Mouse (Mus musculus) MEL (cell line): ENCODE results near the gene Cpne9. TPM values are rescaled to one million over a fixed set of nuclear protein-coding genes. Genes with fewer than 3 reads are reported as not detected.

Source experiments
- DNase-seq: peaks from one replicate; pipeline ENCODE4 v3.0.0; 2011; ENCODE audit warnings: low read depth, low spot score
- H3K27ac ChIP-seq: 2 replicates; pipeline ENCODE4 v1.5.1; 2012; ENCODE audit warnings: low read depth, mild to moderate bottlenecking, control low read depth, low read length, moderate library complexity; ENCODE audit not compliant: control insufficient read depth
- H3K27me3 ChIP-seq, 2 experiments: fragments of 150-350 bp in 1 of 2; sonication (generic) in 1 of 2; 2 replicates each; pipeline ENCODE4 v1.6.1; 2012; ENCODE audit warnings: low read length in 2 of 2, mild to moderate bottlenecking in 2 of 2, improper control_type of control experiment in 1 of 2, moderate library complexity in 1 of 2; ENCODE audit not compliant: insufficient read depth in 2 of 2, control insufficient read depth in 1 of 2
- H3K36me3 ChIP-seq, 2 experiments: 2 replicates each; pipeline ENCODE4 v1.6.1; 2012 to 2014; ENCODE audit warnings: low read length in 2 of 2, improper control_type of control experiment in 1 of 2, inconsistent platforms in 1 of 2, mild to moderate bottlenecking in 1 of 2; ENCODE audit not compliant: insufficient read depth in 2 of 2, control insufficient read depth in 1 of 2
- H3K4me1 ChIP-seq, 2 experiments: fragments of 150-350 bp in 1 of 2; sonication (generic) in 1 of 2; 2 replicates each; pipeline ENCODE4 v1.6.1; 2012; ENCODE audit warnings: low read length in 2 of 2, improper control_type of control experiment in 1 of 2, mild to moderate bottlenecking in 1 of 2; ENCODE audit not compliant: insufficient read depth in 2 of 2, control insufficient read depth in 1 of 2
- H3K4me3 ChIP-seq, 2 experiments: fragments of 150-350 bp in 1 of 2; sonication (generic) in 1 of 2; 2 replicates each; pipeline ENCODE4 v1.5.1; 2012; ENCODE audit warnings: low read depth in 2 of 2, low read length in 2 of 2, mild to moderate bottlenecking in 2 of 2, moderate library complexity in 2 of 2, control low read depth in 1 of 2, improper control_type of control experiment in 1 of 2; ENCODE audit not compliant: control insufficient read depth in 1 of 2, insufficient read depth in 1 of 2
- H3K79me2 ChIP-seq: 2 replicates; pipeline ENCODE4 v1.6.1; 2012; ENCODE audit warnings: mild to moderate bottlenecking, low read length, moderate library complexity; ENCODE audit not compliant: control insufficient read depth, poor library complexity, insufficient read depth
- H3K9ac ChIP-seq: 2 replicates; pipeline ENCODE4 v1.6.1; 2012; ENCODE audit warnings: low read depth, mild to moderate bottlenecking, control low read depth, low read length, moderate library complexity; ENCODE audit not compliant: control insufficient read depth, poor library complexity, severe bottlenecking
- H3K9me3 ChIP-seq: fragments of 150-350 bp; sonication (generic); replicated peaks from 2 replicates; pipeline ENCODE4 v1.6.1; 2012; ENCODE audit warnings: mild to moderate bottlenecking, low read length, improper control_type of control experiment, moderate library complexity; ENCODE audit not compliant: insufficient read depth
- ETS1 ChIP-seq: IDR thresholded peaks from 2 replicates; pipeline ENCODE4 v1.6.1; 2012; ENCODE audit warnings: low read depth, mild to moderate bottlenecking, inconsistent platforms, low read length, improper control_type of control experiment, moderate library complexity
- MAFK ChIP-seq: IDR thresholded peaks from 2 replicates; pipeline ENCODE4 v1.6.1; 2011; ENCODE audit warnings: low read depth, mild to moderate bottlenecking, low read length, improper control_type of control experiment, borderline replicate concordance
- MAZ ChIP-seq: IDR thresholded peaks from 2 replicates; pipeline ENCODE4 v1.6.1; 2012; ENCODE audit warnings: low read depth, mild to moderate bottlenecking, inconsistent platforms, low read length, improper control_type of control experiment
- NRF1 ChIP-seq: IDR thresholded peaks from 2 replicates; pipeline ENCODE4 v1.6.1; 2014; ENCODE audit warnings: low read depth, mild to moderate bottlenecking, inconsistent platforms, low read length, improper control_type of control experiment, moderate library complexity; ENCODE audit not compliant: poor library complexity, insufficient read depth, severe bottlenecking
- POLR2A ChIP-seq, 2 experiments: IDR thresholded peaks; 2 replicates each; pipeline ENCODE4 v1.6.1; 2011 to 2012; ENCODE audit warnings: low read length in 2 of 2, mild to moderate bottlenecking in 2 of 2, control low read depth in 1 of 2, improper control_type of control experiment in 1 of 2, low read depth in 1 of 2, moderate library complexity in 1 of 2; ENCODE audit not compliant: control insufficient read depth in 1 of 2, insufficient read depth in 1 of 2, poor library complexity in 1 of 2
- POLR2AphosphoS5 ChIP-seq: IDR thresholded peaks from 2 replicates; pipeline ENCODE4 v1.6.1; 2012; ENCODE audit warnings: low read depth, borderline replicate concordance, mild to moderate bottlenecking, inconsistent platforms, low read length, moderate library complexity, mixed read lengths
- SIN3A ChIP-seq: IDR thresholded peaks from 2 replicates; pipeline ENCODE4 v1.6.1; 2012; ENCODE audit warnings: low read length, improper control_type of control experiment, inconsistent platforms
- SMC3 ChIP-seq: IDR thresholded peaks from 2 replicates; pipeline ENCODE4 v1.6.1; 2011; ENCODE audit warnings: low read depth, low read length, improper control_type of control experiment
- TBP ChIP-seq: IDR thresholded peaks from 2 replicates; pipeline ENCODE4 v1.8.0; 2011; ENCODE audit warnings: low read depth, low read length, improper control_type of control experiment
- TCF12 ChIP-seq: IDR thresholded peaks from 2 replicates; pipeline ENCODE4 v1.6.1; 2014; ENCODE audit warnings: low read depth, mild to moderate bottlenecking, inconsistent platforms, low read length, improper control_type of control experiment, moderate library complexity
- UBTF ChIP-seq: IDR thresholded peaks from 2 replicates; pipeline ENCODE4 v1.6.1; 2012; ENCODE audit warnings: low read depth, mild to moderate bottlenecking, inconsistent platforms, low read length, improper control_type of control experiment, moderate library complexity, borderline replicate concordance; ENCODE audit not compliant: insufficient read depth
- USF2 ChIP-seq, 2 experiments: IDR thresholded peaks; 2 replicates each; pipeline ENCODE4 v1.6.1; 2011 to 2012; ENCODE audit warnings: improper control_type of control experiment in 2 of 2, low read length in 2 of 2, borderline replicate concordance in 1 of 2, inconsistent platforms in 1 of 2, low read depth in 1 of 2, mild to moderate bottlenecking in 1 of 2; ENCODE audit not compliant: insufficient read depth in 1 of 2
- ZC3H11A ChIP-seq: IDR thresholded peaks from 2 replicates; pipeline ENCODE4 v1.6.1; 2012; ENCODE audit warnings: low read depth, mild to moderate bottlenecking, inconsistent platforms, low read length, improper control_type of control experiment
- ZMIZ1 ChIP-seq: IDR thresholded peaks from 2 replicates; pipeline ENCODE4 v1.6.1; 2012; ENCODE audit warnings: low read depth, mild to moderate bottlenecking, inconsistent platforms, low read length, improper control_type of control experiment, moderate library complexity
- polyA plus RNA-seq, 2 experiments: library from polyadenylated mRNA; stranded (reverse) in 1 of 2; unstranded in 1 of 2; fragments of >175 nt in 1 of 2; fragments of >200 nt in 1 of 2; gene quantifications; 2 replicates each; pipeline versions ENCODE4 v1.2.1 to v1.2.4; 2012; ENCODE audit warnings: low replicate concordance in 2 of 2, low read depth in 1 of 2; ENCODE audit not compliant: insufficient read length in 2 of 2, insufficient read depth in 1 of 2, missing spikeins in 1 of 2
- total RNA-seq: library from RNA; depleted of rRNA; stranded (reverse); fragments of 300-350 nt; gene quantifications from 2 replicates; pipeline ENCODE4 v1.2.3, GENCODE M21; 2012

The Cpne9 gene
- total and polyA plus RNA-seq, 3 experiments = 1.3 to 1.6 TPM; not detected in 1

- Histone ChIP-seq H3K4me3 (no peak overlapping the region), H3K9me3 (no peaks in the 10 kb centered on the region), H3K4me1 (peaks cover 4 to 18% of the 10 kb centered on the region in 2 experiments)
- TF ChIP-seq ETS1 = no peak
- TF ChIP-seq UBTF = no peak
- no peak for TF ChIP-seq ZMIZ1
- no peak for TF ChIP-seq MAFK
- TF ChIP-seq SMC3 = no peak
- TF ChIP-seq SIN3A = no peak
- no peak for TF ChIP-seq TBP
- TF ChIP-seq USF2 (IDR thresholded peaks at IDR 0.05; ENCODE audit: borderline replicate concordance in 1 of 2, insufficient read depth in 1 of 2, low read depth in 1 of 2, low read length in 2 of 2) = no peak
- TF ChIP-seq ZC3H11A = no peak
- no peak for TF ChIP-seq MAZ
- TF ChIP-seq, all 39 proteins: peak for 0
- H3K27me3 ChIP-seq = no peaks in the 10 kb centered on the region
- H3K27ac ChIP-seq = no peak overlapping the region
- DNase-seq = no peak
- no peaks in the 10 kb centered on the region for H3K79me2 ChIP-seq
- peaks cover 0 to 6% of the 10 kb centered on the region in 2 experiments; a peak in 1 of 4 replicates for H3K36me3 ChIP-seq
- no peak overlapping the region for H3K9ac ChIP-seq
These were observed 59.5 kb downstream of the Cpne9 start for GRCm38 (mm10) chr6:113341574-113341973.

GRCm38 (mm10) chr6:113342297-113342696 is 60.2 kb downstream of the Cpne9 start:
- no peak overlapping the region for H3K27ac ChIP-seq
- no peaks in the 10 kb centered on the region for H3K79me2 ChIP-seq
- H3K4me1 ChIP-seq = peaks cover 4 to 18% of the 10 kb centered on the region in 2 experiments
- no peak for TF ChIP-seq POLR2AphosphoS5
- no peak for TF ChIP-seq POLR2A (IDR thresholded peaks at IDR 0.05; ENCODE audit: control insufficient read depth in 1 of 2, insufficient read depth in 1 of 2, low read depth in 1 of 2, low read length in 2 of 2, poor library complexity in 1 of 2)
- TF ChIP-seq ETS1 = no peak
- TF ChIP-seq UBTF = no peak
- TF ChIP-seq NRF1 = no peak
- no peak for TF ChIP-seq TCF12
- no peak overlapping the region for H3K9ac ChIP-seq
- H3K27me3 ChIP-seq = no peaks in the 10 kb centered on the region
- no peaks in the 10 kb centered on the region for H3K9me3 ChIP-seq
- no peak overlapping the region for H3K4me3 ChIP-seq
- no peak for DNase-seq
- H3K36me3 ChIP-seq = peaks cover 0 to 6% of the 10 kb centered on the region in 2 experiments; a peak in 1 of 4 replicates
